Mouse (Mus musculus): ENCODE results near the gene Kif20b.

The Kif20b gene

DNA sequence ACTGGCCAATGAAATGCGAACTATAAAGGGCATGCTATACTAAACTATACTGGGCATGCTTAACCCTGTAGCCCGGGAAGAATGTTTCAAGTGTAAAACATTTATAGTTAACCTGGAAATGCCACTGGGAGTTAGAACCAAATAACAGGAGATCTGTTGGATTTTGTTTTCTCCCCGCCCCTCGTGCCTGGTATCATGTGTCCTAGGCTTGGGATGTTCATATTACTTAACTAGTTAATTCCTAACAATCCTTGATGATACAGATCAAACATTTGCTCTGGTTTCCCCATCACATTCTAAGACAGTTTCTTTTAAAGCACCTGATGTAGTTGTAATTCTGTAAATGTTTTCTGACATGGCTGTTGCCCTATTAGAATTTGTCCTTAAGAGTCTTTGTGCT is 2.1 kb upstream of the Kif20b start:
- DNase-seq (ENCODE audit: low spot score in 2 of 2), result no peak

DNA sequence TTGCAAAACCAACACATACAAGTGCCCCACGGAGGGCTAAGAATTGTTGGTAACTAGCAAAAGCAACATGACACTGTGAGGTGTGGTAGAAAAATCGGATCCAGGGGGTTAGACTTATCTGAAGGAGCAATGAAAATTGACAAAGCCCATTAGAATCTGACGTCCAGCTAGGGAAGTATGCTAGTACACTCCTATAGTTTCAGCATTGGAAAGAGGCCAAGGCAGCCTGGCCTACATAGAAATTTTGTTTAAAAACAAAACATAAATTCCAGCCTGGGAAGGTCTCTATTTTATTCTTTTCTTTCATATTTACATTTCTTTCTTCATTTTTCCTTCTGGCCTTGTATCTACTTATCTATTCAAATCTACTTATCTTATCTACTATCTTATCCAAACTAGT is 1.6 kb upstream of the Kif20b start:
- no peak for DNase-seq (ENCODE audit: low spot score in 2 of 2)

DNA sequence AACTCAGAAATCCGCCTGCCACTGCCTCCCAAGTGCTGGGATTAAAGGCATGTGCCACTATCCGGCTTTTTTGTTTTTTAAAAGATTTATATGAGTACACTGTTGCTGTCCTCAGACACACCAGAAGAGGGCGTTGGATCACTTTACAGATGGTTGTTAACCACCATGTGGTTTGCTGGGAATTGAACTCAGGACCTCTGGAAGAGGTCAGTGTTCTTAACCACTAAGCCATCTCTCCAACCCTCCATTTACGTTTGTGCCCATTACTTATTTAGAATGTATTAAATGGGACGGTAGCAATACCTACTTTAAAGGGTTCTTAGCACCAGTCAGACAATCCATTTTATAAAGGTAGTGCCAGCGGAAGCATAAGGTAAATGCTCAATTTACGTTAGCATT is 909 bp upstream of the Kif20b start:
- no peak for DNase-seq (ENCODE audit: low spot score in 2 of 2)

DNA sequence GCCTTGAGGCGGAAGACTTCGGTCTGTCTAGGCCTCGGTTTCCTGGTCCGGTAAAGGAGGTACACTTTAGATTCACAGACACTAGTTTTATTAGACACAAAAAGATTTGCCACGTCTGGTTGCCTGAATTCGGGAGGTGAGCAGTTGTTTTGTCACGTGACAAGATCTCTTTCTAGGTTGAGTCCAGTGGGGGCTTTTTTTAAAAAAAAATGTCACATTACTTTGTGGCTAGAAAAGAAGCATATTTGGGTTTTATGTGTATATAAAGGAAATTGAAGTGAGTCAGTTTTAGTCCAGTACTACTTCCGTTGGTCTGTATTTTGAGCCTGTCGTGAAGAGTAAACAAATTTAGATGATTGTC is 422 bp downstream of the Kif20b start:
- no peak for DNase-seq (ENCODE audit: low spot score in 2 of 2)

DNA sequence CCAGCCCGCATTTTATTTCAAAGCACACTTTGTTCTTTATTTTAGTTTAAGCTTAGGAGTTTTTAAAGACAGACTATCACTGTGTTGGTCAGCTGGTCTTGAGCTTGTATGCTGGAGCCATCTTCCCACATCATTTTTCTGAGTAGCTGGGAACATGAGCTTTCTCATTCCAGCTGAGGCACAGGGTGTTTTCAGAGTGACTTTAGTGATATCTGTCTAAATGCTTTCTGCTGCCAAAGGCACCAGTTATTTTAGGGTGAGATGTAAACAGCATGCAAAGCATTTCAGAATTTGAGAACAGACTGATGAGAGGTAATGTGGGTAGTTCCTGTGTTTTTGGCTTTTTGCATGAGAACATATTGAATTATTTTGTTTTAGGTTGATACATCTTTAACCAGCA is 25.0 kb downstream of the Kif20b start:
- DNase-seq (ENCODE audit: low spot score in 2 of 2), result no peak

DNA sequence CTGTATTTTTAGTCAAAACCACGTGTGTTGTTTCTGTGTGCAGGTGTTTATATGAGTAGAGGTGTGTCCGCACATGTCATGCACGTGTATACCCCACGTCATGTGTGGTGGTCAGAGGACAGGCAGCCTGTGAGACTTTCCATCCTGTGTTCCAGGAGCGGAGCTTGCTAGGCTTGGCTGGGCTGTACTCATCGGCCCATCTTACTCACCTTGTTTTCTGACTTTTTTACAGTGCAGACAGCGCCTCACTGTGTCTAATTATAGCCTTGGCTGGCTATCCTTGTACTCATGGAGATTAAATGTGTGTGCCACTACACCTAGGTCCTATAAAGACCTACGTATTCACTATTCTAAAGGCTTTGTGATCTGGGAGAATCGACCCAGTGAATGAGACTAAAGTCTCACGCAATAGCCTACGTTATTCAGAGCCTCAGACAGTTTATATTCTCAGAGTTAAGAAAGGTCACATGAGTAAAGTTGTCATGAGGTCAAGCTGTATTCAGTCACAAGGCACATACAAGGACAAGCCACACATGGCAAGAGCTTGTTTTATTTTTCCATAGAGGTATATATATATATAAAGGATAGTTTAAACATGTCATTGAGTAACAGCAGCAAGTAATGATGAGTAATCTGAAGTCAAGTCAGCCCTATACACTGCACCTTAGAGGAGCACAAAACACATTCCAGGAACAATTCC is 31.8 kb downstream of the Kif20b start:
- no peak for DNase-seq (ENCODE audit: low spot score in 2 of 2)

DNA sequence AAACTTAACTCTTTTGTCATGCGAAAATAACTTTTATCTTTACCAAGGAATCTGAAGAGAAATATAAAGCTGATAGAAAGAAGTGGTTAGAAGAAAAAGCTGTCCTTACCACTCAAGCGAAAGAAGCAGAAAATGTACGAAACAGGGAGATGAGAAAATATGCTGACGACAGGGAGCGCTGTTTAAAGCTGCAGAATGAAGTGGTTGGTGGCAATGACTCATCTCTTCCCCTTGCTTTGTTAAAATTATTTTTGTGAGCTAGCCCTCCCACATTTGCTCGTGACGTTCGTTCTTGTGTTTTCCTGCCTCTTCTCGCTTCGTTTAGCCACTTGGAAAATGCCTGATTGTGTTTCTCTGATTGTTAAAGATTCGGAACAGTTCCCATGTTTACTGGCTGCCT is 37.2 kb downstream of the Kif20b start:
- no peak for DNase-seq (ENCODE audit: low spot score in 2 of 2)

DNA sequence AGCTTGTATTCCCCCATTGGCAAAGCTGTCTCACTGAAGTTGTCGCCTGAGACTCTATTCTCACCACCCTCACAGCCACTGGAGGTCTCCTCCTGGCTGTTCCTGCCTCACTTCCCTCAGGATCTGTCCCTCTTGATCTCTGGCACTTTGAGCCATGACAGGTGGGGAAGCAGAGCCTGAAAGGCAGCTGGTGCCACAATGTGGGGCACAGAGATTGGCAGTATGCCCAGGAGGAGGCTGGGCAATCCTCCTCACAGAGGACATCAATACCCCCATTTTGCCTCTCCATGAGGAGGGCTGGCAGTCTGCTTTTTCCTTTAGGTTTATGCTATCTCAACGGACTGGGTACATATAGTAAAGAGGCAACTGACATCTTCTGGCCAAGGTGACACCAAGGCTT is 62.6 kb downstream of the Kif20b start:
- DNase-seq (ENCODE audit: low spot score in 2 of 2), result no peak

DNA sequence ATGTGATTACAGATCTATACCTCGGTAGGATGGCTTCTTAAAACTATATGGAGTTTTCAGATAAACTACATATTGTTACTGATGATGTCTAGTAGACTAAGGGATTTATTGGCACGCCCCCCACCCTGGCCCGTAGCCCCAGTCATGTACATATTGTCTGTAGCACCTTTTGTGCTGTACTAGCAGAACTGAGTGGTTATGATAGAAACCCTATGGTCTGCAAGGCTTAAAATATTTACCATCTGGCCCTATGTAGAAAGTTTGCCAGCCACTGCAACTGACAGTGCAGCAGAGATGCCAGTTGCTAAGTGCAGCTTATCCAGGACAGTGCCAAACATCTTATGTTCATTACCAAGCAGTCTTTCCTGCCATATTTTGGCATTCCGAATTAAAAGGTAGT is 68.3 kb downstream of the Kif20b start:
- DNase-seq (ENCODE audit: low spot score in 2 of 2), result no peak

DNA sequence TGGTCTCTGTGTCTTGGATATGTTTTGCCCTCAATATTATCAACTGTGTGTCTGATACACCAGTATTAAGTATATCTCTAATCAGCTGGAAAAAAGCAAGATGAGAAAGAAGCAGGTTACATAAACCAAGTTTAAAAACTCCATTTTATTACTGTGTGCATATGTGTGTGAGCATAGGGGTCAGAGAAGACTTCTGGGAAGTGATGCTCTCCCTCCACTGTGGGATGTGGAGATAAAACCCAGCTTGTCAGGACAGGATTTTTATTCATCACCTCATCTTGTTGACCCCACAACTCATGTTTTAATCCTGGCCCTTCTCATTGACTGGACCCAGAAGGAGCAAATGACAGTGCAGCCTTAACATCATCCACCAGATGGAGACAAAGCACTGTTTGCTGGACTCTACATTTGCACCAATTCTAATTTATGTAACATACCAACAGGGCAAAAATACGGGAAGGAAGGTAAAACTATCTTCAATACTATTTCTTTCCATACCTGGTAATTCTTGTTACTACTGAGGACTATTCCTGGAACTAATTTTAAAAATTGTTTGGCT is 70.9 kb downstream of the Kif20b start:
- peak in 1 of 2 experiments; percentile 44 for DNase-seq (ENCODE audit: low spot score in 2 of 2)

DNA sequence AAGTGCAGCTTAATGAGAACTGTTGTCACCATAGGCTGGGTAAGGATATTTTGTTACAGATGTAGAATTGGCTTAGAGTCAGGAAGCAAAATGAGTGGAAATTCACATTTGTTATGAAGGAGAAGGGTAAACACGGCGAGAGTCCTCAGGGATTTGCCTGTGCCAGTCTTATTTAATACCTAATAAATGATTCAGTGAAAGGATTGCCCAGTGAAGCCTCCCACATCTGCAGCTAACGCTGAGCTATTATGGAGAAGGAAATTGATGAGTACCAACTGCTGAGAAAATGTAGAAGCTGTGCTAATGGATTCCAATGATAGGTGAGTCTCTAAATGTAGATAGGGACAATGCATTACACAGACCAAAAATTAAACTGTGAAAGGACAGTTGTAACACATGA is 92.9 kb downstream of the Kif20b start:
- no peak for DNase-seq (ENCODE audit: low spot score in 2 of 2)

DNA sequence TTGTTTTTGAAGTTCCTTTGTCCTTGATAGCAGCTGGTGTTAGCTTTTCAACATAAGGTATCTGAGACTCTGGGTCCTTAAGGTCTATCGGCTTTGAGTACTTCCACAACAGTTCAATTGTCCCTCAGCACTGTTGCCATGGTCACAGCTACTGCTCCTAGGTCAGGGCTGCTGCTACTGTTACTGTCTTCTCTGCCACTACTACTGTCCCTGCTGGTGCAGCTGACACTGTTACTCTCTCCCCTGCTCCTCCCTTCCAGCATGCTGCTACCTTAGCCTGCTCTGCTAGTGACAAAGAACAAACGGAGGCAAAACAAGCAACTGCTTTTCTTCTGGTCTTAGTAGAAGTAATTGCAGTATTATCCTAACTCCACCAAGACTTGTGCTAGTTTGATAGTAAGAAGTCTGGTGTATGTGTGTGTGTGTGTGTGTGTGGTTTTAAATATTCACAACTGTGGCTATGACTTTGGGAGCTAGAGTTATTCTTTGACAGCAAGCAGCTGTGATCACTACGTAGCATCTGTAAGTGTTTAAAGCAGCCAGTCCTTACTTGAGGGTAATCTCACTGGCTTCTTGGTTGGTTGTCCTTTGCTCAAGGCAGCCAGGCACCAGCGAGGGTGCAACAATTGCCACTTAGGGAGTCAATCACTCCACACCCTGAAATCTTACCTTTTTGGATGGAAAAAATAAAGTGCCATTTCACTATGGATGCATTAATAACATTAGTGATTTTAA is 95.5 kb downstream of the Kif20b start:
- no peak for DNase-seq (ENCODE audit: low spot score in 2 of 2)

DNA sequence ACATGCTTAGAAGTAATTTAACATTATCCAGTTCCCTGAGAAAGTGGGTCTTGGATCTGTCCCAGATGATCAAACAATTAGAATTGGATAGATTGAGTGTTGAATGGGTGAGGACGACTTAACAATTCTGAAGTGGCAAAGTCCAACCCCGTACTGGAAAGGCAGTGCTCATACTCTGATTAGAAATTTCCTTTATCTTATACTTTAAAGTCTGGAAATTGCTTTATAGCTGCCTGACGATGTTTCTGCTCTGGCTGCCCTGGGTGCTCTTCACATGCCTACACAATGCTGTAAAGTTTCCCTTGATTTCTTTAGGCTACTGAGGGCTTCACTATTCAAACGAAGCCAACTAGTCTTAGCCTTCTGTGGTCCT is 96.0 kb downstream of the Kif20b start:
- DNase-seq (ENCODE audit: low spot score in 2 of 2), result no peak

All from frontal cortex, postnatal 14 days (tissue).